Mouse (Mus musculus) olfactory bulb, adult 2 months (tissue): ENCODE measurements around the gene Clcn3.

ENCODE experiments used
- CTCF ChIP-seq: fragments of 200-500 bp; IDR thresholded peaks from 2 replicates; pipeline ENCODE4 v1.5.1; 2012; ENCODE audit warnings: low read depth, mild to moderate bottlenecking, low read length, moderate library complexity; ENCODE audit not compliant: insufficient read depth
- POLR2A ChIP-seq: fragments of 200-500 bp; IDR thresholded peaks from 2 replicates; pipeline ENCODE4 v1.6.1; 2012; ENCODE audit warnings: mild to moderate bottlenecking, low read depth, low read length, moderate library complexity; ENCODE audit not compliant: insufficient read depth

DNA sequence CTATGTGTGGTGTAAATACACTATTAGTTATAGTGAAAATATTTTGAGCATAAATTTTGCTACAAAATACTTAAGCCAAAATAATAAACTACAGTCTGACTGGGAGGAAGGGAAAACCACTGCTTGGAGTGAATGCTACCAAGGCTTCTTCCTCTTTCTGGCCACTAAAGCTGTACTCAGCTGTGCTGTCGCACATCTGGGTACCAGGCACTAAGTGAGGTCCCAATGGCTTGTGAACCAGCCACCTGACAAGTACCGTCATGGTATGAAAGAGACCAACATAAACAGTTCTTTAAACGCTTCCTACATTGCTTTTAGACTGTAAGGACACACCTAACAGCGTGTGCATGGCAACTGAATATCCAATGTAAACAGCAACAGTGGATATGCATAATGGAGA, 62.9 kb downstream of the Clcn3 start:
- TF ChIP-seq CTCF (no peak), POLR2A (no peak)
